Mouse (Mus musculus): Measurements from ENCODE around the gene Caskin1.

- TF ChIP-seq CTCF (IDR thresholded peaks at IDR 0.05; ENCODE audit: extremely low read depth, insufficient read depth, insufficient read length, insufficient replicate concordance) (no peak), POLR2A (IDR thresholded peaks at IDR 0.05; ENCODE audit: low read depth, low read length) (no peak)
Observed at GRCm38 (mm10) chr17:24442107-24442506, 46.3 kb upstream of the Caskin1 start.

Data from spleen, adult 2 months (tissue).